Mouse (Mus musculus) myocyte (in vitro differentiated cells): ENCODE results near the gene Srcap.

Source experiments
- CEBPB ChIP-seq: IDR thresholded peaks from 2 replicates; pipeline ENCODE4 v1.6.1; 2011; ENCODE audit warnings: mild to moderate bottlenecking, moderate library complexity; ENCODE audit not compliant: poor library complexity, insufficient read depth, severe bottlenecking
- E2F4 ChIP-seq: IDR thresholded peaks from one replicate; pipeline ENCODE4 v1.6.1; 2011; ENCODE audit warnings: mild to moderate bottlenecking, control low read depth, moderate library complexity; ENCODE audit not compliant: insufficient read depth
- POLR2A ChIP-seq: IDR thresholded peaks from one replicate; pipeline ENCODE4 v1.6.1; 2011; ENCODE audit warnings: low read depth, mild to moderate bottlenecking, control low read depth, moderate library complexity; ENCODE audit not compliant: insufficient read length
- POLR2AphosphoS2 ChIP-seq: IDR thresholded peaks from one replicate; pipeline ENCODE4 v1.6.1; 2011; ENCODE audit warnings: low read depth, control low read depth; ENCODE audit not compliant: insufficient read length
- USF1 ChIP-seq: IDR thresholded peaks from one replicate; pipeline ENCODE4 v1.6.1; 2011; ENCODE audit warnings: low read depth, mild to moderate bottlenecking, control low read depth, moderate library complexity

- TF ChIP-seq CEBPB (no peak), POLR2A (no peak), E2F4 (no peak), USF1 (no peak), POLR2AphosphoS2 (no peak)
Observed at GRCm38 (mm10) chr7:127596747-127597146, 85.0 kb downstream of the Srcap start.
